Mouse (Mus musculus): ENCODE results near the gene Secisbp2l. TPM values are rescaled to one million over a fixed set of nuclear protein-coding genes. Genes with fewer than 3 reads are reported as not detected.

Secisbp2l gene
- polyA plus RNA-seq, 1 experiment, result 6.4 TPM

DNA sequence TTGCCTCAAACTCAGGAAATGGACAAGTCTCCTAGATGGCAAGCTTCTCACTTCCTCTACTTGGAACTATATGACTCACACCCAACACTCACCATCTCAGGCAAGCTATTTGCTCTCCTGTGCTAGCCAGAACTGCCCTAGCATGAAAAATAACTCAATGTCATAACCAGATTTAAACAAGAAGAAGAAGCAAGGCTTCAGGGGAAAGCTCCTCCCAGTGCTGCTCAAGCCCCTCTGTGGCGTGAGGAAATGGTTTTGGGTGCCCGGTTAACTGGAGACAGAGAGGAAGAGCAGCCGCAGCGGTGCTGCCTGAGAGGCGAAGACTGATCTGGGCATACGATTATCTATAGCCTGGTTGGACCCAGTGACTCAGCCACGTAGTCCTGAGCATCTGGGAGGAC, 8.8 kb upstream of the Secisbp2l start:
- TF ChIP-seq GATA1 (IDR thresholded peaks at IDR 0.05; ENCODE audit: low read length), result no peak

DNA sequence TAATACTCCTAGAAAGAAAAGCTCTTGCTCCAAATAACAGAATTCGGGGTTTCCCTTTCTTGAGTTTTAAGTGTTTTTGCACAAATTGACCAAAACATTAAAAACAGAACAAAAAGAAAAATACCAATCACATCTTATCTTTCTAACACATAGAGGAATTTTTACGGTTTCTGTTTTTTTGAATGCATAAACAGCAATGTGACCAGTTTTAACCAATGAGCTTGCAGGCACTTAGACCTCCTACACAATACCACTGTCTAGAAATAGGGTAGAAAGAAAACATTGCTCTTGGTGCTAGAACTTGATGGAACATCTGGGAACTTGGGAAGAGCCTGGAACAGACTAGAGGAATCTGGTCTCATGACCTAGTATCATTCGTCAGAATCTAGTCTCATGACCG, 7.6 kb upstream of the Secisbp2l start:
- no peak for TF ChIP-seq GATA1 (IDR thresholded peaks at IDR 0.05; ENCODE audit: low read length)

DNA sequence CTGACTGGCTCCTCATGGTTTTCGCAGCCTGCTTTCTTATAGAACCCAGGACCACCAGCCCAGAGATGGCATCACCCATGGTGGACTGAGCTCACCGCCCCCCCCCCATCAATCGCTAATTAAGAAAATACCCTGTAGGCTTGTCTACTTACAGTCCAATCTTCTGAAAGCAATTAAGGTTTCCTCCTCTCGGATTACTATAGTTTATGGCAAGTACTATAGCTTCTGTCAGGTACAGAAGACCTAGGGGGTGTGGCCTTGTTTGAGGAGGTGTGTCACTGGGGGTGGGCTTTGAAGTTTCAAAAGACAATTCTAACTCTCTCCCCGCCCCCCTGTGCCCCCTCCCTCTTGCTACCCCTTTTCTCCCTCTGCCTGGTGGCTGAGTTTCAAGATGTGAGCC, 6.6 kb upstream of the Secisbp2l start:
- TF ChIP-seq GATA1 (IDR thresholded peaks at IDR 0.05; ENCODE audit: low read length), result no peak

DNA sequence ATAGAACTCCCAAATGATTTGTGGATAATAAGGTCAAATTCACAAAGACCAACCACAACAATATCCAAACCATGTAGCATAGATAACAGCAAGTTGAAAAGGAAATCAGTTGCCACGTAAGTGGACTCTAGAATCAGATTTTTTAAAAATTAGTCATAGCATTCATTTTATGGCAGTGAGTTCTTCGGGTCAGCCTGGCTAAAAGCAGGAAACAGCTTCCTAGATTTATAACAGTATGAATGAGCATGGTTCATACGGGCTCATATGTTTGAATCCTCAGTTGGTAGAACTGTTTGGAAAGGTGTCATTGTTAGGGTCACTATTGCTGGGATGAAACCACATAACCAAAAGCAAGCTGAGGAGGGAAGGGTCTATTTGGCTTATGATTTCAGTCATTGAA, 6.1 kb upstream of the Secisbp2l start:
- no peak for TF ChIP-seq GATA1 (IDR thresholded peaks at IDR 0.05; ENCODE audit: low read length)

DNA sequence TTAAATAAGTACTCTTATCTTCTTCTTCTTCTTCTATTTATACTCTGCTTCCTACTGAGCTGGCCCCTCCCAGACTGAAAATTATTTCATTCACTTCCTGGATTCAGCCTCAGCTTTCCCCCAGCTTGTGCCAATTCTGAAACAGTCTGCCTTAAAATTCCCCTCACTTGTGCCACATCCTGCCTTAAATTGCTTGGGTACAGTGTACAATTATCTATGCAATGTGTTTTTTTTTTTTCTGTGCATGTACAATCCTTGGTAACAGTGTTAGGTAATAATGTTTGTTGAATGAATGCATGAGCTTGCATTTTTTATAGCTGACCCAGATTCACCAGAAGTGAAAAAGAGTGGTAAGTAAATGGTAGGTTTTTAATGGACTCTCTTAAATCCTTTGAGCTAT, 5.7 kb upstream of the Secisbp2l start:
- no peak for TF ChIP-seq GATA1 (IDR thresholded peaks at IDR 0.05; ENCODE audit: low read length)

DNA sequence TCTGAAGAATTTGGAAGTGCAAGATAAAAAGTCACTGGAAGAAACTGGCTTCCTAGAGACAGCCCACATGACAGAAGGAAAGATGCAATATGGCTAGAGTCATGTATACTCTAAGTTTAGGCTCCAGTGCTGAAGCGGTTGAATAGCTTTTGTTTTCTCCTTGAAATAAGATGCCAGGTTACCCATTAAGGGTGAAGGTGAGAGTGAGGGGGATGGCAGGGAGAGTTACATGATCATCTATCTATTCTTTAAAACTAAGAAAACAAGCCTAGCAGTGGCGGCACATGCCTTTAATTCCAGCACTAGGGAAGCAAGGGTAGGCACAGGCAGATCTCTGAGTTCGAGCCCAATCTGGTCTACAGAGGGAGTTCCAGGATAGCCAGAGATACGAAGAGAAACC, 2.4 kb upstream of the Secisbp2l start:
- TF ChIP-seq GATA1 (IDR thresholded peaks at IDR 0.05; ENCODE audit: low read length), result no peak

DNA sequence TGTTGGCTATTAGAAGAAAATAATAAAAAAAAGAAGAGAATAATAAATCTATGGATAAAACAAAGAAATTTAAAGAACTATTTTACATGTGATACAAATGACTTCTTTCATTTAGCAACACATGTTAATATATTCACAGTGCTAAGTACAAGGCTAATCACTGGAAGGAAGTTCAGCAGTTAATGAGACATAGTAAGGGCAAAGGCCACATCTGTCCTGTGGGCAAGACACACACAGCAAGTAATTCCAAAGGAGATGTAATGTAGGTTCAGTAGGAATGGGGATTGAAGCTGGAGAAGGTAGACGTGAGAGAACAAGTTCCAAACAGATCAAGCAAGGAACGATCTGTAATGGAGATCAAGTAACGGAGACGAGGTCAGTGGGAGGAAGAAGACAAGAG, 1.7 kb upstream of the Secisbp2l start:
- TF ChIP-seq GATA1 (IDR thresholded peaks at IDR 0.05; ENCODE audit: low read length), result no peak

DNA sequence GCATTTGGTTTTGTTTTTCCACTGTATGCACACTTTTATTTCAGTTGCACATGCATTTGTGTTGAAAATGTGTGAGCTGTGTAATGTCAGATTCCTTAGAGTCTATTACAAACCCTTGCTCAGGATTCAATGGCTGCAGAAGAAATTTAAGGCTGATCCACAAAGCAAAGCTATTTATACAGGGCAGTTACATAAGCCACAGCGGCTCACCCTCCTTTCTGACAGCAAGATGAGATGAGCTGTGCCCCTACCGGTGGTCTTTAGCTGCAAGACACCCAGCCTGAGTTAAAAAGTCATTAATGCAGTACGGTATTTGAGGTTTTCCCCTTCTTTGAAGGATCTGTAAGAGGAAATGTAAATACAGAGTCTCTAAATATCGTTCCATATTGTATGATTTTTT, 1.2 kb upstream of the Secisbp2l start:
- no peak for TF ChIP-seq GATA1 (IDR thresholded peaks at IDR 0.05; ENCODE audit: low read length)

DNA sequence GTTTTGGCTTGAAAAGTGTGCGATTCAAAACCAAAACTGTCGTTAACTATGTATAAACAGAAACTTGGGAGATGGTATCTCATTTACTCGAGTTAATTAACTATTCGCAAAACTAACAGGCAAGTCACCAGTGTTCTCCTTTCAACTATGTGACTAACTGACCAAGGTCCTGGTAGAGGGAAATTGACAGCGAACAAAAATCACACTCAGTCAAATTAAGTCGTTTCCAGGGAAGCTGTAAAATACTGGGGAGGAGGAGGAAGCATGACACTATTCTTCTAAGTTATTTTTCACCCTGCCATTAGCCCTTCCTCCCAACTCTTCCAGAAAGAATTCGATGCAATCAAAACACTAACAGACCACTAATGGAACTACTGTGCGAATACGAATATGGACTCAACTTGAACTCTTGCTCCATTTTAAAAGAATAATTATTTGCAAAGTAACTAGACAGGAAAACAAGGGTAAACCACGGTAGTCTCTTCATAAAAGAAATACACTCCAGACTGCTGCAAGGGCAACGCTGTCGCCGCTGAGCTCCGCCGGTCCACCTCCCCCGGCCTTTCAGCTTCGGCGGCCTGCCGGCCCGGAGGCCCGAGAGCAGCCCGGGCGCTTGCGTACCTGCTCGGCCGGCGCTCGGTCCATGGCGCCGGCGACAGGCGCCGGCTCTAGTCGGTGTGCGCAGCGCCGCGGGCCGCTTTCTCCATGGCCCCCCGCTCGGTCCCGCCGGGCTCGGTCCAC, 522 bp downstream of the Secisbp2l start:
- TF ChIP-seq GATA1 (IDR thresholded peaks at IDR 0.05; ENCODE audit: low read length), result no peak

DNA sequence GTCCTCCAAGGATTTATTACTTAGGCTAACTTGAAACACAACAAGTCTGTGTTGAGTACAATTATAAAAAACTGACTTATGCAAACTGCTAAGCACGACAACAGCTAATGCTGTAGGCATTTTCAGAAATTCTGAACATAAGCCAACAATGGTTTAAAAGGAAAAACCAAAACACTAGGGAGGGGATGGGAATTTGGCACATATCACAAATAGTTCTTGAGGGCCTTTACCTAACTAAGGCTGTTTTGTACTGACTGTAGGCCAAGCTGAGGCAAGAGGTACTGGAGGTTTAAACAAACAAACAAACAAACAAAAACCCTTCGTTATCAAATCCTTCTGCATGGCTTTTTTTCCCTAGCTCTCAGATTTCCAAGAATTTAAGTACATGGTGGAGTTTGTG, 1.7 kb downstream of the Secisbp2l start:
- no peak for TF ChIP-seq GATA1 (IDR thresholded peaks at IDR 0.05; ENCODE audit: low read length)

DNA sequence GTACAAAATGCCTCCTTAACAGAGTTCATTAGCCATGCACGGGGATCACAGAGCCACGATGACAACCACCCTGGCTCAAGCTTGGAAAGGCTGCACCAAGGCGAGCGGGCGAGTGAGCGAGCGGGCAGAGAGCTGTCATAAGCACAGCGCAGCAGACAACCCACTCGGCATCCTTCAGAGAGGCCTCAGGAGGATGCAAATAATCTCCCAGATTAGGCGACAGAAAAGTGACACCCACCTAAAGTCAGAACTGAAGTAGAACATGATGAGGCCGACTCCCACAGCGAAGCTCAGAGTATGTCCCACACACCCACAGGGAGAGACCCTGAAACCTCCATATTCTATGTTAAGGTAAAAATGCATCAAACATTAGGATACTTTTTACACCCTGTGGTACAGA, 4.3 kb downstream of the Secisbp2l start:
- no peak for TF ChIP-seq GATA1 (IDR thresholded peaks at IDR 0.05; ENCODE audit: low read length)

DNA sequence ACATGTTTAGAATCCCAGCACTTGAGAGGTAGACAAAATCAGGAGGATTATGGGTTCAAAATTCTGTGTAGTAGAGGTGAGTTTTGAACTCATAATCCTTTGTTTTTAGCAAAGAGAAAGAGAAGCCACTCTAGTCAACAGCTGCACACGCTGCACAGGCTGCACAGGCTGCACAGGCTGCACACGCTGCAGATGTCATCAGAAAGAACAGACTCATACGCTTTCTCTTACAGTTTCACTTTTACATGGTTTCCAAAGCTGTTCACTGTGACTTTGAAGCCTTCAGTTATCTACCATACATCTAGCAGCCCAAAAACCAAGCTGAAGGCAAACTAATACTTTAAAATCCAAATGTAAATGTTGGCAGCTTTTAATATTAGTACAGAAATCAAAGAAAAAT, 5.7 kb downstream of the Secisbp2l start:
- TF ChIP-seq GATA1 (IDR thresholded peaks at IDR 0.05; ENCODE audit: low read length), result no peak

DNA sequence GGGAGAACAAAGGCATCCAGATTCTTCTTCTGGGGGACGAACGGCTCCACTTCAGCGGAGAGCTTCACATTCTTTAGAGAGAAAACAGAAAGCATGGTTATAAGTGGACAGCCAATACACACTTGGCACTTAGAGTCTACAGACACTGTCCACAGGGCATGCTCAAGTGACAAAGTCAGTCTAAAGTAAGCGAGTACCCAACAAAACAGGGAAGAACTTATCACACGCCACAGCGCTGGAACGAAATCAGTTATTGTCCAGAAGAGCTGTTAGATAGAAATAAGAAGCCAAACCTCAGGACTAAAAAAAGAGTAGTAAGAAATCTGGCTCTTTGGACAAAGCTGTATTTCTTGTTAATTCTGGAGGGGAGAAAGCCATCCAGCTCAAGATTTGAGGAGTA, 7.0 kb downstream of the Secisbp2l start:
- TF ChIP-seq GATA1 (IDR thresholded peaks at IDR 0.05; ENCODE audit: low read length), result no peak

DNA sequence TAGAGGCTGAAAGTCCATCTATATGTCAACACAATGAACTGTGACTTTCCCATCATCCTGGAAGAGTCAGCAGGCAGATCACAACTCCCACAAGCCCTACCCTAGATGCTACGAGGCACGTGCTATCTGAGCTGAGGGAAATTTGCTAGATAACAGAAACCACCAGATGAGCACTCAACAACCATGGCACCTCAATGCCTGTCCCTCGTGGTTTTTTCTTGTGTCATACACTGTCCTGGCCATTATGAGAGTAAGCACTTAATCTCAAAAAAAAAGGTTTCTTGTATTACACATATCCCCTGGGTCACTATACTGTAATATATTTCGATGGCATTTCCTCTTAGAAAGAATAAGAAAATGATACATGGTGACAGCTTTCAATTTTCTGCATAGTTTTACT, 7.8 kb downstream of the Secisbp2l start:
- no peak for TF ChIP-seq GATA1 (IDR thresholded peaks at IDR 0.05; ENCODE audit: low read length)

DNA sequence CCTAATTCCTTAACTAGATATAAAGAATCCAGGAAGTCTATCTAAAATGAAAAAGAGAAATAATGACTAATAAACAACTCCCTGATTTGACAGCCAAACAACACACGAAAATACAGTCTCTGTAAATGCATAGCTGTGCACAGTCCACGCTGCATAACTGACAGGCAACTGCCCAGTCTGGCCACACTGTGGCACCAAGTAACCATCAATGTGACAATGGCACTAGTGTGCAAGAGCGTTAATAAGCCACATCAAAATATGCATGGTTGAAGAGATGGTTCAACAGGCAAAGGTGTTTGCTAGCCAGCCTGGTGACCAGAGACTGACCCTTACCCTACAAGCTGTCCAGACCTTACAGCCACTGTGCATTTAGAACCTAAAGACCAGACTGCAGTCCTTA, 17.6 kb downstream of the Secisbp2l start:
- no peak for TF ChIP-seq GATA1 (IDR thresholded peaks at IDR 0.05; ENCODE audit: low read length)

DNA sequence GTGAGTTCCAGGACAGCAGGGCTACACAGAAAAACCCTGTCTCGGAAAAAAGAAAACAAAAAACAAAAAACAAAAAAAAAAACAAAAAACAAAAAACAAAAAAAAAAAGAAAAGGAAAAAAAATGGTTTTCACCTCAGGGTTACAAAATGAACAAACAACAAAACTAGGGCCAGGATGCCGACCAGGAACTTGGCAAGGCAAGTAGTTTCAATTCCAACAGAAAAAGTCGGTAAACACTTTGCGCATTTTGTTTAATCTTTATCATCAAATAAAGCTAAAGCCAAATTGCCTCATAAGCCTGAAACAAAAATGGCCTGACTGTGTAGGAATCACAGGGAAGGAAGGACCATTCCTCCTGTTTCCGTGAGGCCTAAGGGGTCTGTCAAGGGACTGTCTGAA, 18.1 kb downstream of the Secisbp2l start:
- TF ChIP-seq GATA1 (IDR thresholded peaks at IDR 0.05; ENCODE audit: low read length), result no peak

DNA sequence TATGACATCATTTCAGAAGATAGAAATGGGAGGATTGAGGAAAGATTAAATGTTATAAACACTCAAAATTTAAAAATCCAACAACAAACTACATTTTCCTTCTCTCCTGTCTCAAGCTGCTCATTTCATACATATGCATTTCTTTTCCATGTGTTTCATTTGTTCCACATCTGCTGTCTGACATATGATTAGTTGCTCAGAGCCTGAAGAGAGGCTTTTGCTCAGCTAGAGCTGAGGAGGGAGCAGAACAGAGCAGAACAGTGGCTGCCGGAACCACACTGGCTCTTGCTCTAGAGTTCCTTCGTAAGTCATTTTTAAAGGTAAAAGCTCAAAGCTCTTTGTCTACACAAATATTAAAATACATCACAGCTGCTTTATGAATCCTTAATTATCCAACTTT, 33.3 kb downstream of the Secisbp2l start:
- TF ChIP-seq GATA1 (IDR thresholded peaks at IDR 0.05; ENCODE audit: low read length), result no peak

DNA sequence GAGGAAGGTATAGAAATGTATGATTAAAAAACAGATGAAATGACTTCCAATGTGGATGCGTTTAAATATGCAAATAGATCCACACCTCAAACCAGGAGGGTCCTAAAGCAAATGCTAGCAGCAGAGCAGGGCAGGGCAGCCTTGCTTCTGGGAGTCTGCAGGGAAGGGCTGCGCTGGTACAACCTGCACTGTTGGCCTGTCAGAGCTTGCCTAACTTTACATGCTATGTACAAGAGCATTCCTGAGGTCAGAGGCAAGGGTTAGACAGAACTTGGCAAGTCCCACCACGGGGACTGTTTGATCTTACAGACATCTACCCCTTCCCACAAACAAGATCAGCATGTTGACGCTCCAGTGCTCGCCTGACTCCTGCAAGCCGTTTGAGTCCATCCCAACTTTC, 43.3 kb downstream of the Secisbp2l start:
- TF ChIP-seq GATA1 (IDR thresholded peaks at IDR 0.05; ENCODE audit: low read length), result no peak

Data from G1E-ER4 (cell line).